Mouse (Mus musculus): ENCODE measurements around the gene Aggf1. TPM values are rescaled to one million over a fixed set of nuclear protein-coding genes. Genes with fewer than 3 reads are reported as not detected.

Gene Aggf1
- polyA plus RNA-seq, 1 experiment from 2014 or later, result 23.1 TPM

DNA sequence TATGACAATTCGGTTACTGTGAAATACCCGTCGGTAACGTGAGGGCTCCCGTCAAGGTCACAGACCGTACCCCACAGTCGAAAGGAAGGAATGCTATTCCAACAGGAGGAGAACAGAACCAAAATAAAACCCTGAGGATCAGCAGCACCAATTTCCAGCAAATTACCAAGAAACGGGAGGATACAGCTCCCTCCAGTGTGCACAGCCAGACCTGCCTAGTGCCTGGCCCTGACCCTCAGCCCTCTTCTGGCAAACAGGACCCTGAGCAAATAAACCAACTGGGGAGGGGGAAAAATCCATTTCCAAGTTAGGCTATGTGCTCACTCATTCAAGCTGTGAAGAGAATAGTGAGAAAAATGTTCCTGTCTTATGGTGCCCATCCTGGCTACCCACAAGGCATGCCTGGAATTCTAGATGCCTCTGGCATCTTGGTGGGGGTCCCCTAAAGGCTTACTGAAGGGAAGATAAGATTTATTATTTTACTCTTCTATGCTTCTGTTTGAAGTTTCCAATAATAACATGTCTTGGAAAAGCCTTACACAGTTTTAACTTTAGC is 68.0 kb downstream of the Aggf1 start:
- Histone ChIP-seq H3K4me2 (ENCODE audit: low read depth, low read length) (peak overlapping the region; percentile 11; the same call in 1 of the 2 replicates), H3K27ac (ENCODE audit: low read length) (no peak overlapping the region), H3K27me3 (ENCODE audit: control insufficient read depth, insufficient read depth, low read length) (no peaks in the 10 kb centered on the region), H3K36me3 (ENCODE audit: control insufficient read depth, insufficient read depth) (no peaks in the 10 kb centered on the region), H3K4me1 (ENCODE audit: control insufficient read depth, insufficient read depth, low read length) (no peaks in the 10 kb centered on the region), H3K9me3 (replicated peaks; ENCODE audit: control insufficient read depth, low read length) (no peaks in the 10 kb centered on the region), H3K4me3 (ENCODE audit: low read length) (no peak overlapping the region), H3K9ac (ENCODE audit: low read length) (no peak overlapping the region)
- WGBS, result 45% methylated on average over 8 of the region's 8 CpGs
- no peak for ATAC-seq (replicated peaks; ENCODE audit: extremely low read depth, insufficient read depth, low FRiP score)

DNA sequence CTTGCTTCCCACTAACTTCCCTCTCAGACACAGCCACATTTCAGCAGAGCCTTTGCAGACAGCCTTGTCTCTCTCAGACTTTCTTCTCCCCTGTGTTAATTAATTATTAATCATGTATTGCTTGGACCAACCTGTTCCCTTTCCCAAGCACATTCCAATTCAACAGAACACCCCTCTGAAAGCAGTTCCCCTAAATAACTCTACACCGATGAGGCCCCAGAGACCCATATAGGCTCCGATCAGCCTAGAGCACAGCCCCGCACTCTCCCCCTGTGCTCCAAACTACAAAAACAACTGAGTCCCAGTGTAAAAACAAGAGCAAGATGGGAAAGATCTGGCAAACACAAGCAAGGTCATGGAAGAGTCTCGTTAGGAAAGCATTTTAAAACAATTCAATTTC is 68.6 kb downstream of the Aggf1 start:
- H3K27me3 ChIP-seq (ENCODE audit: control insufficient read depth, insufficient read depth, low read length), result no peaks in the 10 kb centered on the region
- H3K9me3 ChIP-seq (replicated peaks; ENCODE audit: control insufficient read depth, low read length), result no peaks in the 10 kb centered on the region
- no peaks in the 10 kb centered on the region for H3K4me1 ChIP-seq (ENCODE audit: control insufficient read depth, insufficient read depth, low read length)
- H3K4me3 ChIP-seq (ENCODE audit: low read length), result no peak overlapping the region
- H3K36me3 ChIP-seq (ENCODE audit: control insufficient read depth, insufficient read depth), result no peaks in the 10 kb centered on the region
- no peak overlapping the region for H3K9ac ChIP-seq (ENCODE audit: low read length)
- no peak for ATAC-seq (replicated peaks; ENCODE audit: extremely low read depth, insufficient read depth, low FRiP score)
- H3K27ac ChIP-seq (ENCODE audit: low read length), result no peak overlapping the region
- no peak overlapping the region for H3K4me2 ChIP-seq (ENCODE audit: low read depth, low read length)
- WGBS, result 55% methylated on average over 4 of the region's 4 CpGs

Other genes starting within 250 kb of the Aggf1 start
- gene Pde8b, start 125.0 kb downstream of the Aggf1 start, polyA plus RNA-seq (2015; fragmentation: Nextera tagmentation; extraction: Ambion mirVana), result 0.56 and 1.1 TPM in 2 replicates
- 50.3 and 53.2 TPM in 2 replicates for gene Zbed3, start 51.7 kb downstream of the Aggf1 start, polyA plus RNA-seq (2015; fragmentation: Nextera tagmentation; extraction: Ambion mirVana)
- 0.25 and 0.66 TPM in 2 replicates for gene Crhbp, start 69.6 kb upstream of the Aggf1 start, polyA plus RNA-seq (2015; fragmentation: Nextera tagmentation; extraction: Ambion mirVana)
- not detected in 2 replicates for gene S100z, start 103.4 kb upstream of the Aggf1 start, polyA plus RNA-seq (2015; fragmentation: Nextera tagmentation; extraction: Ambion mirVana)
- gene F2rl1, start 149.9 kb upstream of the Aggf1 start, polyA plus RNA-seq (2015; fragmentation: Nextera tagmentation; extraction: Ambion mirVana), result 1.3 and 1.5 TPM in 2 replicates
- 96.3 and 107 TPM in 2 replicates for gene F2r, start 243.1 kb upstream of the Aggf1 start, polyA plus RNA-seq (2015; fragmentation: Nextera tagmentation; extraction: Ambion mirVana)